Mouse (Mus musculus) heart, adult 2 months (tissue): ENCODE data around the gene Tox2. TPM values are rescaled to one million over a fixed set of nuclear protein-coding genes. Genes with fewer than 3 reads are reported as not detected.

Experiments
- DNase-seq, 2 experiments: peaks; one replicate each; pipeline ENCODE4 v3.0.0; 2021
- H3K27ac ChIP-seq: fragments of 200-600 bp; 2 replicates; pipeline ENCODE4 v1.8.1; 2022
- H3K27me3 ChIP-seq: fragments of 200-500 bp; 2 replicates; pipeline ENCODE4 v1.6.1; 2012; ENCODE audit warnings: mild to moderate bottlenecking, low read length, inconsistent platforms, mixed read lengths; ENCODE audit not compliant: control insufficient read depth, insufficient read depth
- H3K36me3 ChIP-seq: fragments of 200-500 bp; 2 replicates; pipeline ENCODE4 v1.6.1; 2012; ENCODE audit warnings: low read length, inconsistent platforms; ENCODE audit not compliant: control insufficient read depth, insufficient read depth
- H3K4me1 ChIP-seq: fragments of 200-500 bp; 2 replicates; pipeline ENCODE4 v1.6.1; 2011; ENCODE audit warnings: low read length; ENCODE audit not compliant: control insufficient read depth, insufficient read depth
- H3K4me3 ChIP-seq: fragments of 200-600 bp; 2 replicates; pipeline ENCODE4 v1.8.1; 2022
- H3K79me2 ChIP-seq: fragments of 200-500 bp; replicated peaks from 2 replicates; pipeline ENCODE4 v1.6.1; 2012; ENCODE audit warnings: mild to moderate bottlenecking, inconsistent platforms, low read length, moderate library complexity, mixed read lengths; ENCODE audit not compliant: control insufficient read depth, insufficient read depth
- H3K9ac ChIP-seq: fragments of 200-500 bp; 2 replicates; pipeline ENCODE4 v1.6.1; 2012; ENCODE audit warnings: low read depth, mild to moderate bottlenecking, control low read depth, inconsistent platforms, low read length, mixed read lengths
- CTCF ChIP-seq: fragments of 200-600 bp; IDR thresholded peaks from 2 replicates; pipeline ENCODE4 v1.8.1; 2022; ENCODE audit warnings: antibody characterized with exemption, mild to moderate bottlenecking, moderate library complexity
- EP300 ChIP-seq: fragments of 200-500 bp; IDR thresholded peaks from 2 replicates; pipeline ENCODE4 v1.6.1; 2011; ENCODE audit warnings: low read depth, low read length, control low read depth; ENCODE audit not compliant: insufficient read depth
- POLR2A ChIP-seq: fragments of 200-500 bp; IDR thresholded peaks from 2 replicates; pipeline ENCODE4 v1.6.1; 2011; ENCODE audit warnings: mild to moderate bottlenecking, low read depth, low read length, control low read depth; ENCODE audit not compliant: insufficient read depth
- WGBS: fragments of 180-500 bp; shearing (Covaris S2); methylation state at CpG from one replicate; pipeline ENCODE4 v1.1.7; 2018; 5-methylcytosine and 5-hydroxymethylcytosine counted together
- intact Hi-C: fragments of 180-260 bp; cut with DNase I; formaldehyde crosslinking; loops from one replicate; pipeline ENCODE4 v1.15.1; 2025
- polyA plus RNA-seq: library from polyadenylated mRNA; depleted of rRNA; stranded (reverse); fragments of >200 nt; gene quantifications from 2 replicates; pipeline ENCODE4 v1.2.3, GENCODE M21; 2012
- total RNA-seq, 2 experiments: library from RNA; stranded (reverse); gene quantifications; 2 replicates each; pipeline ENCODE4 v1.2.3; 2021

The Tox2 gene
- total and polyA plus RNA-seq, 3 experiments, result 1.1 to 1.7 (median 1.3) TPM

DNA sequence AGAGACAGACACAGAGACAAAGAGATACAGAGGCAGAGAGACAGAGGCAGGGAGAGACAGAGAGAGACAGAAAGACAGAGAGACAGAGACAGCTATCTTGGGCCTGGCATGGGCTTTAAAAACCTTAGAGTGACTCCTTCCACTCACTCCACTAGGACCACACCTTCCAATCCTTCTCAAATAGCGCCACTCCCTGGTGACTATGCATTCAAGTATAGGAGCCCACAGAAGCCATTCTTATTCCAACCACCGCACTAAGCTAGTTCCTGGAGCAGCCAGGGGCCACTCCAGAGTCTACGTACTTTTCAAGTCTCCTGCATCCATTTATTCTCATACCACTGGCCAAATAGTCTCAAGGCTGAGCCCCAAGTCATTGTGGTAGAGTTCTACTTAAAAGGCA is 115.9 kb downstream of the Tox2 start:
- WGBS, result 89% methylated on average over 3 of the region's 3 CpGs
- H3K79me2 ChIP-seq, result no peaks in the 10 kb centered on the region
- no peaks in the 10 kb centered on the region for H3K4me1 ChIP-seq
- H3K27ac ChIP-seq, result no peak overlapping the region
- H3K9ac ChIP-seq, result no peak overlapping the region
- no peak overlapping the region for H3K4me3 ChIP-seq
- no peak for DNase-seq
- intact Hi-C loops, result no loop called here
- no peaks in the 10 kb centered on the region for H3K36me3 ChIP-seq
- peaks cover 2% of the 10 kb centered on the region; the same call in 1 of the 2 replicates for H3K27me3 ChIP-seq
- peak; percentile 28 for TF ChIP-seq CTCF
- no peak for TF ChIP-seq POLR2A
- TF ChIP-seq EP300, result no peak

DNA sequence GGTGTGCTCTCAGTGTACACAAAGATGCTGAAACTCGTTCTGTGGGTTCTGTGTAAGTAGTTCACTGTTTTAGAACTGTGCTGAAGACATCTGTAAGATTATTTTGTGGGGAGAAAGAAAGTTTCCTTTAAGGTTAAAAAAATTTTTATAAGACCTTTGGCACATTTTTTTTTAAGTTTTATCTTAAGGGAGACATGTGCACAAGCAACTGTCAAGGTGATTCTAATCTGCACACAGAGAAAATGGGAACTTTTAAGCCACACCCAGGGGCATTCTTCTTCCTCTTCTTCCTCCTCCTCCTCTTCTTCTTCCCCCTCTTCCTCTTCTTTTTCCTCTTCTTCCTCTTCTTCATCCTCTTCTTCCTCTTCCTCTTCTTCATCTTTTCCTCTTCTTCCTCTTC is 120.2 kb downstream of the Tox2 start:
- no peaks in the 10 kb centered on the region for H3K79me2 ChIP-seq
- H3K36me3 ChIP-seq, result no peaks in the 10 kb centered on the region
- intact Hi-C loops, result no loop called here
- H3K4me1 ChIP-seq, result no peaks in the 10 kb centered on the region
- no peak overlapping the region for H3K27ac ChIP-seq
- WGBS, result 78% methylated on average over 1 of the region's 1 CpGs
- no peak for DNase-seq
- peaks cover 2% of the 10 kb centered on the region; the same call in 1 of the 2 replicates for H3K27me3 ChIP-seq
- no peak overlapping the region for H3K9ac ChIP-seq
- H3K4me3 ChIP-seq, result no peak overlapping the region
- TF ChIP-seq EP300, result no peak
- TF ChIP-seq POLR2A, result no peak
- no peak for TF ChIP-seq CTCF

DNA sequence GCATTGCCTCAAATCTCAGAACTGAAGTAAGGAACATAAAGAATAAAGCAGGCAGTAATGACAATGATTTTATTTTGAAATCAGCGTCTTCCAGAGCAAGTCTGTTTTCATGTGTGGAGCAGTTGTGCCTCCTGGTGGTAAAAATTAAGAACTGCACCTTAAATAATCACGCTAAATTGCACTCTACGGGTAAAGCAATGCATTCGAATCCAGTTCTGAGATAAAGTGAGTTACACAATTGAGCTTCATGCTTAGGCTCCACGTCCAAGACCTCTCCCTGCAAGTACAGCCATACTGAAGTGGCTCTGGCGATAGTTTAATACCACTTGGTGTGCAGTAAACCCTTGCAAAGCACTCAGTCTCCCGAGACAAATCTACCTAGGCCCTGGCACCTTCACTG is 127.8 kb downstream of the Tox2 start:
- intact Hi-C loops, result loop anchor here (1.0 to 5.0 kb wide), 4 partner anchors 78 to 408 kb away; no protein-coding TSS in a partner anchor
- WGBS, result 19% methylated on average over 7 of the region's 7 CpGs
- Histone ChIP-seq H3K79me2 (no peaks in the 10 kb centered on the region), H3K4me1 (peaks cover 2% of the 10 kb centered on the region), H3K27ac (no peak overlapping the region), H3K27me3 (no peaks in the 10 kb centered on the region), H3K9ac (no peak overlapping the region), H3K4me3 (no peak overlapping the region), H3K36me3 (no peaks in the 10 kb centered on the region)
- TF ChIP-seq EP300, result no peak
- TF ChIP-seq CTCF, result peak; percentile 92
- 0 out of 2 replicates have a peak, but pooled peaks have one; percentile 18 for TF ChIP-seq POLR2A
- no peak for DNase-seq

DNA sequence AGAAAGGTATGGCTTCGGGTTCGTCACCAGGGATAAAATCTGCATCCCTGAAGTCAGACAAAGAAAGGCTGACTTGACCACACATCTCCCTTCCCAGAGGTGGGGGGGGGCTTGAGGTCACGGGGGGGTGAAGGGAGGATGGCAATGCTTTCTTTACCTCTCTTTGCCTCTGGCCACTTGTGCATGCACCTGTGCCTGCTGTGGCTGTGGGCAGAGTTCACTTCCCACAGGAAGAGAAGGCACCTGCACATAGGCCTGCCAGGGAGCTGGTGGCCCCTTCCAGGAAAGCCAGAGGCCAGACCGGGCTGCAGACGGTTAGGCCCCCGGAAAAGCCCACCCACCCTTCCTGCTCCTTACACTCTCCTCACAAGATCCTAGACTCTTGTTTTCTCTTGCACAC is 128.5 kb downstream of the Tox2 start:
- Histone ChIP-seq H3K27me3 (no peaks in the 10 kb centered on the region), H3K4me1 (peaks cover 2% of the 10 kb centered on the region), H3K27ac (no peak overlapping the region), H3K36me3 (no peaks in the 10 kb centered on the region), H3K9ac (no peak overlapping the region), H3K4me3 (no peak overlapping the region), H3K79me2 (no peaks in the 10 kb centered on the region)
- intact Hi-C loops, result loop anchor here (2.0 to 5.0 kb wide), 3 partner anchors 79 to 409 kb away; no protein-coding TSS in a partner anchor
- DNase-seq, result no peak
- WGBS, result 76% methylated on average over 6 of the region's 6 CpGs
- no peak for TF ChIP-seq POLR2A
- TF ChIP-seq EP300, result no peak
- TF ChIP-seq CTCF, result no peak

DNA sequence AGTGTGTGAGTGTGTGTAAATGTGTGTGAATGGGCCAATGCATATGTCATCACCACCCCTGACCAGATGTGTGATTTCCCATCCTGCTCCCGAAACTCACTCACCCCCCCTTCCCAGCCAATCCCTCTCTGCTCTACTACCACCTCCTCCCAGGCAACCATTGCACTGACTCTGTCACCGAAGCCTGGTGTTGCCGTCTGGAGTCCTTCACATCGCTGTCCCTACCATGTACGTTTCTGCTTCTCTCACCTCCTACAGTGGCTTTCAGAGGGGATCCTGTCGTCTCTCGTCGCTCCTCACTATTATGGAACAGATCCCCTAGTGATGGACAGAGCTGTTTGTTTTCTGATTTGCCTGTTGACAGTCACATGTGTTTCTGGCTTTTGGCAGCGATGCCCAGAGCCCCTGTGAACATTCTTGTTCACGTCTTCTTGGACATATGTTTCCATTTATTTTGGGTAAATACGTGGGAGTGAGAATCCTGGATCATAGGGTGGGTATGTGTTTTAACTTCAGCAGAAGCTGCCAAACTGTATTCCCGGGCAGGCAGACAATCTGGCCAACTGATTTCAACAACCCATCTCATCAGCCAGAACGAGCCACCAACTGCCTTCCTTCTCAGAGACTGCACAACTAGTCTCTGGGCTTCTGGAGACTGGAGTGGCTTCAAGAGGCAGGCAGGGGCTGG is 129.6 kb downstream of the Tox2 start:
- H3K79me2 ChIP-seq, result no peaks in the 10 kb centered on the region
- no peaks in the 10 kb centered on the region for H3K36me3 ChIP-seq
- H3K27me3 ChIP-seq, result no peaks in the 10 kb centered on the region
- 34% methylated on average over 13 of the region's 13 CpGs for WGBS
- intact Hi-C loops, result loop anchor here (5.0 kb wide), 2 partner anchors 80 to 285 kb away; no protein-coding TSS in a partner anchor
- peaks cover 2% of the 10 kb centered on the region for H3K4me1 ChIP-seq
- H3K27ac ChIP-seq, result no peak overlapping the region
- H3K9ac ChIP-seq, result no peak overlapping the region
- no peak overlapping the region for H3K4me3 ChIP-seq
- TF ChIP-seq POLR2A (no peak), CTCF (no peak), EP300 (no peak)
- DNase-seq, result no peak

DNA sequence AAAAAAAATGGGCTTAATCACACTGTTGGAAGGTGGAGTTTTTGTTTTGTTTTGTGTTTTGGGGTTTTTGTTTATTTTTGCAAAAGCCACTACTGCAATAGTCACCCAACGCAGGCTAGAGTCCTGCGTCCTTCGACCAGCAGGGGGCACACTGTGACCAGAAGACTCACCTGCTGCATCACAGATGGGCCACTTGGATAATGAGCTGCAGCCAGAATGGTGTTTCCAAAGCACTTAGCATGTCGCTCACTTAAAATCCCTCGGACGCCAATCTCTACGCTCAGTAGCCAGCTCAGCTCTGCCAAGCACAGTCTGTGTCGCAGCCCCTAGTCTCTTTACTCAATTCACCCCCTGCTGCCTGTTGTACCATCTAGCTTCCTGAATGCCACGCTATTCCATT is 137.3 kb downstream of the Tox2 start:
- H3K27ac ChIP-seq, result peak overlapping the region; percentile 52
- H3K27me3 ChIP-seq, result no peaks in the 10 kb centered on the region
- WGBS, result 17% methylated on average over 9 of the region's 9 CpGs
- peak overlapping the region; percentile 11; the same call in 1 of the 2 replicates for H3K9ac ChIP-seq
- TF ChIP-seq CTCF (peak; percentile 92), POLR2A (no peak), EP300 (peak; percentile 94)
- H3K4me1 ChIP-seq, result peaks cover 5% of the 10 kb centered on the region
- peak; percentile 59 to 76 for DNase-seq
- 0 out of 2 replicates have a peak, but pooled peaks cover 3% of the 10 kb centered on the region for H3K36me3 ChIP-seq
- intact Hi-C loops, result loop anchor here (1.0 kb wide), 1 partner anchor 61 kb away; no protein-coding TSS in a partner anchor
- no peak overlapping the region for H3K4me3 ChIP-seq
- H3K79me2 ChIP-seq, result no peaks in the 10 kb centered on the region
